Mouse (Mus musculus) right cerebral cortex, adult 2 months (tissue): ENCODE results near the gene Tmem270.

Experiments used
- DNase-seq, 2 experiments: peaks; one replicate each; pipeline ENCODE4 v3.0.0; 2021 to 2022; ENCODE audit warnings: low spot score in 2 of 2

Tmem270 gene

GRCm38 (mm10) chr5:134887447-134888335 lies 18.8 kb downstream of the Tmem270 start:
- DNase-seq: no peak

GRCm38 (mm10) chr5:134883077-134883476 lies 23.5 kb downstream of the Tmem270 start:
- DNase-seq: no peak

- no peak for DNase-seq
Measured at GRCm38 (mm10) chr5:134876801-134877200, 29.7 kb downstream of the Tmem270 start.

GRCm38 (mm10) chr5:134875245-134875644 lies 31.3 kb downstream of the Tmem270 start:
- DNase-seq: no peak

- no peak for DNase-seq
Measured at GRCm38 (mm10) chr5:134873956-134874879, 32.3 kb downstream of the Tmem270 start.

- DNase-seq: no peak
Measured at GRCm38 (mm10) chr5:134873034-134873433, 33.5 kb downstream of the Tmem270 start.

GRCm38 (mm10) chr5:134872597-134872996 lies 33.9 kb downstream of the Tmem270 start:
- DNase-seq: no peak

- DNase-seq: no peak
Measured at GRCm38 (mm10) chr5:134868506-134868905, 38.0 kb downstream of the Tmem270 start.

GRCm38 (mm10) chr5:134867320-134868144 lies 39.0 kb downstream of the Tmem270 start:
- no peak for DNase-seq

- DNase-seq: no peak
Measured at GRCm38 (mm10) chr5:134865158-134865557, 41.4 kb downstream of the Tmem270 start.

- DNase-seq: no peak
Measured at GRCm38 (mm10) chr5:134861902-134862497, 44.5 kb downstream of the Tmem270 start.

GRCm38 (mm10) chr5:134859193-134859592 lies 47.3 kb downstream of the Tmem270 start:
- DNase-seq: no peak

- DNase-seq: no peak
Measured at GRCm38 (mm10) chr5:134858378-134858777, 48.2 kb downstream of the Tmem270 start.

- DNase-seq: no peak
Measured at GRCm38 (mm10) chr5:134852873-134853272, 53.7 kb downstream of the Tmem270 start.
